Mouse (Mus musculus) heart, postnatal 0 days (tissue): ENCODE measurements around the gene Prdm10.

Experiments used
- CTCF ChIP-seq: IDR thresholded peaks from 2 replicates; pipeline ENCODE4 v1.5.1; 2016; ENCODE audit warnings: antibody characterized with exemption, control low read depth, low read depth
- EP300 ChIP-seq: IDR thresholded peaks from 2 replicates; pipeline ENCODE4 v1.6.1; 2016; ENCODE audit warnings: antibody characterized with exemption, low read depth

- TF ChIP-seq EP300, result no peak
- TF ChIP-seq CTCF, result no peak
These were observed 36.9 kb upstream of the Prdm10 start for GRCm38 (mm10) chr9:31243306-31243938.
